Mouse (Mus musculus) cortical plate, adult 2 months (tissue): ENCODE measurements around the gene Skiv2l.

Source experiments
- CTCF ChIP-seq: fragments of 200-500 bp; IDR thresholded peaks from 2 replicates; pipeline ENCODE4 v1.5.1; 2011; ENCODE audit warnings: mild to moderate bottlenecking, control low read depth, low read length; ENCODE audit not compliant: insufficient read depth; ENCODE audit errors: extremely low read depth
- POLR2A ChIP-seq: fragments of 200-500 bp; IDR thresholded peaks from 2 replicates; pipeline ENCODE4 v1.6.1; 2011; ENCODE audit warnings: mild to moderate bottlenecking, low read length, control low read depth; ENCODE audit not compliant: insufficient read depth; ENCODE audit errors: extremely low read depth

- no peak for TF ChIP-seq CTCF
- TF ChIP-seq POLR2A: no peak
These were observed 38.7 kb downstream of the Skiv2l start for GRCm38 (mm10) chr17:34811275-34811674.
